Mouse (Mus musculus): ENCODE results near the gene Zbtb42. TPM values are rescaled to one million over a fixed set of nuclear protein-coding genes. Genes with fewer than 3 reads are reported as not detected.

The Zbtb42 gene
- polyA plus RNA-seq (2017; shearing (Covaris generic)): 3.8 TPM

DNA sequence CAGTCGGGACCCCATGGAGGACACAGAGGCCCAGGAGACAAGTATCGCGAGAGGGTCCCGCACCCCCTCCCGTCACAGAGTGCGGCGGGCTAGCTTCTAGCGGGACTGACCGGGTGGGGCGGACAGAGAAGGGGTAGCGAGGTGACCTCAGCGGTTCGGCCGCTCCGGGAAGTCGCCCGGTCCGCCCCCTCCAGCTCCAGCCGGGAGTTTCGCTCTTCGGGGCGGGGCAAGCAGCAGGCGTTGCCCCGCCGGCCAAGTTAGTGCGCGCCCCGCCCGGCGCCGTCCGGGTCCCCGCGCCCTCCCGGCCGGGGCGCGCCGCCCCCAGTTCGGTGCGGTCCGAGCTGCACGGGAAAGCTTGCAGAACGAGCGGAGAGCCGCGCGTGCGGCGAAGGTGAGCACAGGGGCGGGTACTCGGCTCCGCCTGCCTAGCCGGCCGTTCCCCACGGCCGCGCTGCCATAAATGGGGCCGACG lies at the start of gene Zbtb42:
Gene Zbtb42 (plus strand): TSS at position 274 of the 472 bp plus-strand sequence.

DNA sequence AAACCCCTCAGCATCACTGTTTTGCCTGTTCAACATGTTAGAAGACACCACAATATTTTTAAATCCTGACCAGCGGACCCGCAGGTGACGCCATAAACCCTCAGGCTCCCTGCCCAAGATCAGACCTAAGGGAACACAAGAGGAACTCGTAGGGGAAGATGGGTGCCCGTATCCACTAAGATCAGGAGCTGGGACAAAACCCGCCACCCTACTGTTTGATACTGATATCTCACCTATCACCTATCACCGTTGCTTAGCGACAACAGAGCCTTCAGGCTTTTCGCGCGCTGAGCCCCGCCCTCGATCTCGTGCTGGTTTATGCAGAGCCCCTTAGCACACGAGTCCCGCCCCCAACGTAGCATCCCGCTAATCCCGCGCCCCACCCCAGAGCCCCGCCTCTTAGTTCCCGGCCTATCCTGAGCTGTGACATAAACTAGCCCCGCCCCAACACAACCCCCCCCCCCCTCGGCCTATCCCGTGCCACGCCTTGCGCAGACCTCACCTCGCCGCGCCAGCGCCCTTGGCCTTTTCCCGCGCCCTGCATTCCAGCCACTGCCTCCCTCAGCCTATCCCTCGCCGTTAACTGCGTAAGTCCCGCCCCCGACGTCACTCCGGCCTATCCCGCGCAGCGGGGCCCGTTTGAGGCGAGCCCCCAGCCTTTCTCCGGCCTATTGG lies 34.3 kb upstream of the Zbtb42 start, which contains the start of gene Siva1:
Gene Siva1 (plus strand): TSS at position 500 of the 675 bp plus-strand sequence.

DNA sequence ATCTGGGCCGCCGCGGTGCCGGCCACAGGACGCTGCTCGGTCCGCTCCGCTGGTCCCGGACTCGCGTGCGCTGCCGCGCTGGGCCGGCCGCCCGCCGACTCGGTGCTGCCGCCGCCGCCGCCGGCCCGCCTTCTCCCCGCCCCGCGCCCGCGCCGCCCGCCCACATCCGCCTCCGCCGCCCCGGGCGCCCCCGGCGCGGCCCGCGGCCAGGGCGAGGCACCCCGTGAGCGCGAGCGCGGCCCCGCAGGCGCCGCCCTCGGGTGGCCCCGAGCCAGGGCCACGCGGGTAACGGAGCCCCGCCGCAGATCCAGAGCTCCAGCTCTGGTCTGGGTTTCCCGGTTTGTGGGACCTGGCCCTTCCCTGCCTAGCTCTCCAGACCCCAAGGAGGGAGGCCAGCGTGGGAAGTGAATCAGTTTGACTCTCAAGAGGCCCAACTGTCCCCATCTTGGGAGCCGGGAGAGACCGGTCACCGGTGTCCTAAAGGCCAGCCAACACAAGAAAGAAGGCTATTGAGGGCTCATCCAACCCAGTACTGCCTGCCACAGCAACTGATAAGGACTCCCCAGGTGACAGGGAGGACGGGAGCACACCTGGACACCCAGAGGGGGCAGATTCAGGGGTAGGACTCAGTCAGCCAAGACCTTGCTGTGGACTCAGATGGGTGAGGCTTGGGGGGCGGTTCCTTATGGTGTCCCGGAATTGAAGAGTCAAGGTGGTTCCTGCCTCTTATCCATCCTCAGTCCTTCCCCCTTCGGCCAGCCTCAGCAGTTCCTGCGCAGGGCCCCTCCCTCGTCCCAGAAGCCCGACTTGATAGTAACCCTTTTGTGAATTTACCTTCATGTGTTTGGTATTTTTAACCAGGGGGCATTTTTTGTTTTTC lies 4.3 kb upstream of the Zbtb42 start, which contains the start of gene Akt1:
Gene Akt1 (minus strand): TSS at position 753 of the 880 bp plus-strand sequence.

DNA sequence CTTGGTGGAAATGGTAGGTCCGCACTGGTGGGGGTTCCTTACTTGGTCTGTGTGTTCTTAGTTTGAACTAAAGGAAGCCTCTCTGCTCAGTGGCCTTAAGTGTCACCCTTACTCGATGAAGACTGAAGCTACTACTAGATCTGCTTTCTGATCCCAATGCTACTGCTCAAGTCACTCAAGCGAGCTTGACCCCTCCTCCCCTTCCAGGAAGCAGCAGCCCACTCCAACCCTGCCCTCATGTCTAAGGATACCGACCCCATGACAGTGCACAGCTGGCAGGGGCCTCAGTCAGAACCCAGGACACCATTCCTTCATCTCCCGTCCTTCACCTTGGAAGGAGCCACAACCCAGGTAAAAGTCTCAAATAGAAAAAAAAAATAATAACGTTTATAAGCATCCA lies 41.6 kb downstream of the Zbtb42 start, which contains the start of gene Cep170b:
Gene Cep170b (plus strand): TSS at position 240 of the 400 bp plus-strand sequence.

Other genes starting within 250 kb of the Zbtb42 start
- gene A530016L24Rik, start 189.4 kb upstream of the Zbtb42 start, polyA plus RNA-seq (2017; shearing (Covaris generic)): not detected
- gene Tmem179, start 162.1 kb upstream of the Zbtb42 start, polyA plus RNA-seq (2017; shearing (Covaris generic)): not detected
- 9.2 TPM for gene Inf2, start 90.0 kb upstream of the Zbtb42 start, polyA plus RNA-seq (2017; shearing (Covaris generic))
- 0.32 TPM for gene Adssl1, start 58.8 kb upstream of the Zbtb42 start, polyA plus RNA-seq (2017; shearing (Covaris generic))
- gene Siva1, start 34.1 kb upstream of the Zbtb42 start, polyA plus RNA-seq (2017; shearing (Covaris generic)): 26.9 TPM
- 102 TPM for gene Akt1, start 3.9 kb upstream of the Zbtb42 start, polyA plus RNA-seq (2017; shearing (Covaris generic))
- gene Cep170b, start 41.6 kb downstream of the Zbtb42 start, polyA plus RNA-seq (2017; shearing (Covaris generic)): 9.9 TPM
- gene Pld4, start 81.8 kb downstream of the Zbtb42 start, polyA plus RNA-seq (2017; shearing (Covaris generic)): not detected
- gene Ahnak2, start 123.8 kb downstream of the Zbtb42 start, polyA plus RNA-seq (2017; shearing (Covaris generic)): not detected
- not detected for gene Clba1, start 130.1 kb downstream of the Zbtb42 start, polyA plus RNA-seq (2017; shearing (Covaris generic))
- gene Cdca4, start 150.6 kb downstream of the Zbtb42 start, polyA plus RNA-seq (2017; shearing (Covaris generic)): 44.3 TPM
- gene Gpr132, start 189.4 kb downstream of the Zbtb42 start, polyA plus RNA-seq (2017; shearing (Covaris generic)): 266 TPM

All from naive thymus-derived CD4-positive, alpha-beta T cell, adult 5 months (primary cell).